Mouse (Mus musculus): ENCODE data around the gene Efnb1. TPM values are rescaled to one million over a fixed set of nuclear protein-coding genes. Genes with fewer than 3 reads are reported as not detected.

Efnb1 gene
- polyA plus RNA-seq (2012; ENCODE audit: low replicate concordance) = 16.3 and 18.6 TPM in 2 replicates

DNA sequence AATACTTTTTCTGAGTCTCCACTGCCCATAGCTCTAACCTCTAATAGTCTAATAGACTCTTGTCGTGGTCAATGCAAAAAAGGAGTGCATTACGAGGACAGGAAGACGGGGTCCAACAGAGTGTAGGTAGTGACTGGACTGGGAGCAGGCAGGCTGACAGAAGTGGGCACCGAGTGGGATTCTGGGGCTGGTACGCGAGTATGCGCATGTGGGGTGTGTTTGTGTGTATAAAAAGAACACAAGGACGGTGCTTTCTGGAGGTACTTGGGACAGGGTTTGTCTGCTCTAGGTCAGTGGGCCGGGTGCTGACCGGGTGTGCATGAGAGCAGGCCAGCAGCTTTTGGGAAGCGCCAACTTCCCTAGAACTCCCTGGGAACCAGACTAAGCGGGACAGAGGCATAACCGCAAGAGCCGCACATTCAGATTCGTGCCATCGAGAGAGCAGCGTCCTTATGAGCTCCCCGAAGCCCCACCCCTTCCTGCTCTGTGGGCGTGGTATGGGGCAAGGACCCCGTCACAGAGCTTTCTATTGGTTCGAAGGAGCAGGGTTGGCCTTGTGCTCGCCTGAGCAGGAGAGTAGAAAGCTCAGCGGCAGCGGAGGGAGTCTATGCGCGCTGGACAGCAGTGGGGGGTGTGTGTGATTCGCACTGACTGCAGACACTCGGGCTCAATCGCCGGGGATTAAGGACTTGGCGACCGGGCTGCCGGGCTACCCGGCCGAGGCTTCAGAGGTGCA lies at the start of gene Efnb1:
Gene Efnb1, plus strand, starts transcription at position 608 of the 736 bp plus-strand sequence.

Other genes starting within 250 kb of the Efnb1 start
- gene Ophn1, start 245.1 kb upstream of the Efnb1 start, polyA plus RNA-seq (2012; ENCODE audit: low replicate concordance) = 0.34 and 1.2 TPM in 2 replicates
- 1.9 and 21.3 TPM in 2 replicates for gene Yipf6, start 199.8 kb upstream of the Efnb1 start, polyA plus RNA-seq (2012; ENCODE audit: low replicate concordance)
- 1.1 and 5.9 TPM in 2 replicates for gene Stard8, start 132.9 kb upstream of the Efnb1 start, polyA plus RNA-seq (2012; ENCODE audit: low replicate concordance)